Mouse (Mus musculus): Measurements from ENCODE around the gene Tmem208.

Gene Tmem208

DNA sequence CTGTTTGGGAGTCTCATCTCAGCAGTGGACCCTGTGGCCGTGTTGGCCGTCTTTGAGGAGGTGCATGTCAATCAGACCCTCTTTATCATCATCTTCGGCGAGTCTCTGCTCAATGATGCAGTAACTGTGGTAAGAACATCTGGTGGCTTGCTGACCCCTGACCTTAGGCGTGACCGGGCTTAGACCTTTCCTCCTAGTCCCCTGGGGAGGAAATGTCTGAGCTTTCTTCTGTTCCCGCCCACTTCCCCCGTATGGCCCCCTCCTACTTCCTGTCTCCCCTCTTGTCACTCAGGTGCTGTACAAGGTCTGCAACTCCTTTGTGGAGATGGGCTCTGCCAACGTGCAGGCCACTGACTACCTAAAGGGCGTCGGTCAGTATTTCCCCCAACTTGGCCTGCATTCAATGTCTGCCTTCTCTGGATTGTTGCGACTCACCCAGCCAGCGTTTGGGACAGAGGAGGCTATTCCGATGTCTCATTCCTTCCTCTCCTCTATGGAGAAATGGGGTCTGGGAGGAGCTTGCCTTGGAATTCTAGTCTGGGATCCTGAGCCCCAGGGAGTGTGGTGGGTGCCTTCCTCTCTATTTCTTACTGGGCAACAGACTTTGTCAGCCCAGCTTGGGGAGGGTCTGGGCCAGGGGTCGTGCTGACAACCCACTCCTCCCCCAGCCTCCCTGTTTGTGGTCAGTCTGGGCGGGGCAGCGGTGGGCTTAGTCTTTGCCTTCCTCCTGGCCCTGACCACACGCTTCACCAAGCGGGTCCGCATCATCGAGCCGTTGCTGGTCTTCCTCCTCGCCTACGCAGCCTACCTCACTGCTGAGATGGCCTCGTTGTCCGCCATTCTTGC lies 29.2 kb downstream of the Tmem208 start:
- no peak for DNase-seq

DNA sequence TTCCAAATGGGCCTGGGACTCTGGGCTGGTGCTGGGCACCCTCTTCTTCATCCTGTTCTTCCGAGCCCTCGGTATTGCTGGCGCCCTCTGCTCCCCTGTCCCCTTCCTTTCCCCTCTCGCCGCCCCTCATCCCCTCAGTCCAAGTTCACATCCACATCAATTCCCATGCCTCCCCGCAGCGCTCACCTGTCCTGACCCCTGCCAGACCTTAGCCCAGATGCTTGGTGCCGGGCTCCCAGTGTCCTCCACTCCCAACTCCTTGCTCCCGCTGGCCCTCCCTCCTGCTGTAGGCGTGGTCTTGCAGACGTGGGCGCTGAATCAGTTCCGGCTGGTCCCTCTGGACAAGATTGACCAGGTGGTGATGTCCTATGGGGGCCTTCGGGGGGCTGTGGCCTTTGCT lies 30.5 kb downstream of the Tmem208 start:
- DNase-seq = no peak

- no peak for DNase-seq
Measured at GRCm38 (mm10) chr8:105359208-105359607, 33.1 kb downstream of the Tmem208 start.

DNA sequence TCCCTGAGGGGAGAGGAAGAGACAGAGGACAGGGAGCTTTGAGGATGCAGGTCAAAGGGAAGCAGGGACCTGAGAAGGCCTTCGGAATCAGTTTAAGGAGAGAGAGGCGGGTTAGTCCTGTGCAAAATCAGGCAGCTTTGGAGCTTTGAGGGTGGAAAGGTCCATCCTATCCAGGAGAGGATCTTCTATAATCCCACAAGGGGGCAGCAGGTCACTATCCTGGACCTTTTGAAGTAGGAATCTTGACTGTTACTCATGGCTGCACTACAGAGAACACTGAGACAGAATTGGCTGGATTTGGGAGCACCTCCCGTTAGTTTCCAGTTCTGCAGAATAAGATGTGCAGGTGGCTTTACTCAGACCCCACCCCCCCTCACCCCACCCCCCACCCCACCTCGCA lies 33.5 kb downstream of the Tmem208 start:
- no peak for DNase-seq

DNA sequence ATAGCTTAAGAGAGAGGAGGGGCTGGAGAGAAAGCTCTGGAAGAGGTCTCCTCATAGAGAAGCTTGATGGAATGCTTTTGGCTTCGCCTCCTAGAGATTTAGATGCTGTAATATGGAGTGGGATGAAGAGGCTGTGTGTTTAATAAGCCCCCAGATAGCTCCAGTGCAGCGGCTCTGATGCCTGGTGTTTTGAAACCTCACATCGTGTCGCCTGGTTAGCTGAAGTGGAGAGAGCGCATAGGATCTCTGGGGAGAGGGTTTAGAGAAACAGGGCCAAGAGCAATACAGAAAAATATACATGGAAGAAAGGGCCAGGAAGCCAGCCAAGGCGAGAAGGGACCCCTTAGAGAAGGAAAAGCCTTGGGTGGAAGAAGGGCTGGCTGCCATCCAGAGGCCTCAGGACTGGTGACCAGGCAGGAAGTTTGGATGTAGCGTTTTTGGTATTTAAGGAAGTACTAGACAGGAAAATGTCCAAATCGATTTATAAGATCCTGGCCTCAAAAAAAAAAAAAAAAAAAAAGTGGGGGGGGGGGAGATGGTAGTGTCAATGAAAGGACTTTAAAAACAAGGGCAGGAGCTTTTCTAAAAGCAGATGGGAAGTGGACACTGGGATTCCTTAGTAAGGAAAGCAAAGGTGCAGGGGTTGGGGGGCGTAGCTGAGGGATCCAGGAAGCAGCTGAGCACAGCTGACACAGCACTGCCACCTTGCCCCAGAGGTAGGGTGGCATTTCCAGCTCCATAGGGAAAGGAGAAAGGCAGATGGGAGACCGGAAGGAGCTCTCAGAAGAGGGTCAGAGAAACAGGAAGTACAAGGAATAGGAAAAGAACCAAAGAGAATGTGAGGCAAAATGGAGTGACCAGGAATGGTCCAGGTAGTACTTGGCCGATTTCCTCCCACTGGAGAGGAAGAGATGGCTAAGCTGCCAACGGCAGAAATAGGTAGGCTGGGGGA lies 35.9 kb downstream of the Tmem208 start:
- DNase-seq = peak; percentile 53 to 75

GRCm38 (mm10) chr8:105367107-105367506 lies 41.0 kb downstream of the Tmem208 start:
- no peak for DNase-seq

GRCm38 (mm10) chr8:105372473-105372872 lies 46.3 kb downstream of the Tmem208 start:
- DNase-seq = no peak

- no peak for DNase-seq
Measured at GRCm38 (mm10) chr8:105373032-105373431, 46.9 kb downstream of the Tmem208 start, which contains the start of gene Plekhg4. TSS of gene Plekhg4 (plus strand) at chr8:105373274.

GRCm38 (mm10) chr8:105374513-105374966 lies 48.4 kb downstream of the Tmem208 start:
- DNase-seq = peak; percentile 67 to 70

- peak; percentile 85 to 86 for DNase-seq
Measured at GRCm38 (mm10) chr8:105378673-105379072, 52.5 kb downstream of the Tmem208 start.

- no peak for DNase-seq
Measured at GRCm38 (mm10) chr8:105380308-105380707, 54.2 kb downstream of the Tmem208 start.

DNA sequence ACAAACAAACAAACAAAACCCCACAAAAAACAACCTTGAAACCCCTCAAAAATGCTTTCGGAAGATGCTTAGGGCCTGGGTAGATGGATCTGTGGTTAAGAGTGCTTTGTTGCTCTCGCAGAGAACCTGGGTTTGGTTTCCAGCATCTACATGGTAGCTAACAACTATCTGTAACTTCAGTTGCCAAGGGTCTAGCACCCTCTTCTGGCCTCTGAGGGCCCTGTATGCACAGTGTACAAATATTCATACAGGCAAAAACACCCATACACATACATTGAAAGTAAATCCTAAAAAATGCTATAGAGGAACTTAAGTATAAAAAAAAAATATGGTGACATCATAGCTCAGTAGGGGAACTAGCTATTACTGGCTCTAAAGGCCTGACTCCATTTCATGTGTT lies 57.9 kb downstream of the Tmem208 start:
- no peak for DNase-seq

All from lung, postnatal 4 days (tissue).